Mouse (Mus musculus): ENCODE measurements around the gene Tjp1. TPM values are rescaled to one million over a fixed set of nuclear protein-coding genes. Genes with fewer than 3 reads are reported as not detected.

Gene Tjp1
- polyA plus RNA-seq, 1 experiment from 2014 or later, result 3.1 TPM

DNA sequence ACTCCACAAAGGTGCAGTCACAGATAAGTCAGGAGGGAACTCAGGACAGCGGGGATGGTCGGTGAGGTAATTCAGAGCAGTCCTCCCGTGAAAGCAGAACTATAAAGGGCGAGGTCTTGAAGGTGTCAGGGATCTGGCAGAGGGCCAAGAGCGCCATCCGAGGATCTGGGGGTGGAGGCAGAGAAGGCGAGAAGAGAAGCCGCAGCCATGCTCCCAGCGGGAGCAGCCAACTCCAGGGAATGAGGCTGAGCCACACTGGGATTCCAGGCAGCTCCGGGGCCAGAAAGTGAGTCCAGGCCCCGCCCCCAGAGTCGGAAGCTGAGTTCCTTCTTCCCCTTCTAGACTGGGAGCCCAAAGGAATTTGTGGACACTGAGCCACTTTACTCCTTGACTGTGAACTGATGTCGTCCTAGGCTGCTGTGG, 41.3 kb downstream of the Tjp1 start:
- H3K27ac ChIP-seq (replicated peaks), result no peak overlapping the region
- H3K27me3 ChIP-seq, result no peaks in the 10 kb centered on the region
- WGBS (ENCODE audit: insufficient replicate concordance), result 7% methylated on average over 13 of the region's 13 CpGs
- H3K36me3 ChIP-seq (replicated peaks), result no peaks in the 10 kb centered on the region
- H3K9me3 ChIP-seq (replicated peaks), result no peaks in the 10 kb centered on the region
- ATAC-seq (ENCODE audit: insufficient read depth), result no peak
- 0 out of 2 replicates have a peak, but pooled peaks cover 2% of the 10 kb centered on the region for H3K4me1 ChIP-seq (replicated peaks)
- peak overlapping the region; percentile 44 for H3K4me2 ChIP-seq
- H3K9ac ChIP-seq, result no peak overlapping the region
- H3K4me3 ChIP-seq (replicated peaks), result no peak overlapping the region

DNA sequence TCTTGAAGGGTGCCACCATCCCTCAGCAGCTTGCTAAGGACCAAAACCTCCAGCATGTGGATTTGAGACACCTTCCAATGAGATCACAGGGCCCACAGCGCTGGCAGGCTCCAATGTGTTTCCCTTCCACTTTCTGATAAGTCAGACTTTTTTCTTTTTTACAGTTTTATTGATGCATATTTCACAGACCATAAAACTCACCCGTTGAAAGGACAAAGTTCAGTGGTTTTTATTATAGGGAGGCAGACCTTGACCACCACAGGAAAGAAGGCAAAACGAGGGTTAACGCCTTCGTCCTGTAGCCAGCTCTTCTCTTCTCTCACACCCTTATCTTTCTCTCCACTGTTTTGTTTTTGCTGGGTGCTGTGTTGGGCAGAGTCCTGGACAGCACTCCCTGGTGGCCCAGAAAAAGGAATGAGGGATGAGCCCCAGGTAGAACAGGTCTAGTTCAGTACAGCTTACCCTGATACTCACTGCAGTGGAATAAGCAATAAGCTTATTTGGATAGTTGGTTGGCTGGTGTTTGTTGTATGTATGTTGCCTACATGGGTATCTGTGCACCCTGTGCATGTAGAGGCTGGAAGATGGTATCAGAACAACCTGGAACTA, 43.3 kb downstream of the Tjp1 start:
- 12% methylated on average over 5 of the region's 5 CpGs for WGBS (ENCODE audit: insufficient replicate concordance)
- H3K27ac ChIP-seq (replicated peaks), result no peak overlapping the region
- no peaks in the 10 kb centered on the region for H3K36me3 ChIP-seq (replicated peaks)
- no peaks in the 10 kb centered on the region for H3K9me3 ChIP-seq (replicated peaks)
- H3K9ac ChIP-seq, result no peak overlapping the region
- H3K4me2 ChIP-seq, result no peak overlapping the region
- 0 out of 2 replicates have a peak, but pooled peaks cover 2% of the 10 kb centered on the region for H3K4me1 ChIP-seq (replicated peaks)
- no peak for ATAC-seq (ENCODE audit: insufficient read depth)
- no peaks in the 10 kb centered on the region for H3K27me3 ChIP-seq
- no peak overlapping the region for H3K4me3 ChIP-seq (replicated peaks)

DNA sequence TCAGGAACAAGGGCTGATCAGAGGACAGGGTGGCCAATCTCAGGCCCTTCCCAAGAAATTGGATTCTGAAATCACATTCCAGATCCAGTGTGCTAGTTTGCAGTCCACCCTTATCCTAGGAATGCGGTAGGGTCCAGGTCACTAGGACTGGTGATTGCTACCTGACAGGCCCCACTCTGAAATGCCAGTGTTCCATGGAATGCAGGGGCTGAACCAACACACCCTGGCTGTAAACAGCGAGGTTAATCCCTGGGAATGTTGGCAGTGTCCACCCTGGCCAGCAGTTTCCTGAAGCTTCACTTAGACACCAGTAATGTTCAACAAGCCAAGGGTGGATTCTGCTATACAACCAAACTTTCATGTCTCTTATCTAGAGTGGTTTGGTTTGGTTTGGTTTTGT, 45.4 kb downstream of the Tjp1 start:
- no peak overlapping the region for H3K4me3 ChIP-seq (replicated peaks)
- no peak for ATAC-seq (ENCODE audit: insufficient read depth)
- H3K4me2 ChIP-seq, result no peak overlapping the region
- 0 out of 2 replicates have a peak, but pooled peaks cover 2% of the 10 kb centered on the region for H3K4me1 ChIP-seq (replicated peaks)
- no peaks in the 10 kb centered on the region for H3K36me3 ChIP-seq (replicated peaks)
- H3K27ac ChIP-seq (replicated peaks), result no peak overlapping the region
- no peaks in the 10 kb centered on the region for H3K9me3 ChIP-seq (replicated peaks)
- no peaks in the 10 kb centered on the region for H3K27me3 ChIP-seq
- 41% methylated on average over 2 of the region's 2 CpGs for WGBS (ENCODE audit: insufficient replicate concordance)
- H3K9ac ChIP-seq, result no peak overlapping the region

DNA sequence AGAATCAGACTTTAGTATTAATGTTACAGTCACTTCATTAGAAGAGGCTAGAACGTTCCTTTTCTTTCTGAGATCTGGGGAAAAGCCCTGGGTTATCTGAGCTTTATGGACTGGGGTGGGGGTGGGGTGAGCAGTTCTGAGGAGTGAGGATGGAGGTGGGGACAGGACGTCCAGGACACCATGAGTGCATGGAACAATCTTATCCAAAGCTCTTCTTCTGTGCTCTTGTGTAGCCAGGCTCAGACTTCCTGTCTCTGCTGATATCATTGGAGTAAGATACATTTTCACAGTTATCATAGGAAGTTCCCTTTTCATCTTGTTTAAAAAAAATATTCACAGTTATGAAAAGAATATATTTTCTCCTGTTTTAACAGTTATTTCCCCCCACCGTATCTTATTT, 55.5 kb downstream of the Tjp1 start:
- Histone ChIP-seq H3K4me1 (replicated peaks) (peaks cover 13% of the 10 kb centered on the region), H3K9ac (no peak overlapping the region), H3K27ac (replicated peaks) (no peak overlapping the region), H3K36me3 (replicated peaks) (no peaks in the 10 kb centered on the region), H3K27me3 (no peaks in the 10 kb centered on the region), H3K9me3 (replicated peaks) (no peaks in the 10 kb centered on the region), H3K4me3 (replicated peaks) (no peak overlapping the region), H3K4me2 (no peak overlapping the region)
- no peak for ATAC-seq (ENCODE audit: insufficient read depth)
- WGBS (ENCODE audit: insufficient replicate concordance), result 49% methylated on average over 3 of the region's 3 CpGs

DNA sequence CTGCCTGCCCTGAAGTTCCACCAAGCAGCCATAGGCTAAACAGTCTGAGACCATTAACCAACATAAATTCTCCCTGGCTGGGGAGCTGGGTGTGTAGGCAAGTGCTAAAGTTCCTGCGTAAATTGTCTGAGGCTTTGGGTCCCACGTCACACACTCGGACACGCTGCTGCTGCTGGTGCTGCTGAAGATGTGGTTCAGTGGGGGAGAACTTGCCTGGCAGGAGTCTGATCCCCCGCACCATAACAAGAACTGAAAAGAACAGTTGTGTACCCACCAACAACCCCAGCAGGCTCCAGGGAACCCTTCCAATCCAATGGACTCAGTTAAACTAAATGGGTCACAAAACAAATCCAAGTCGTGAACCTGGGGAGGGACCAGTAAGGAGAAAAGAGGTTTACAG, 56.2 kb downstream of the Tjp1 start:
- 68% methylated on average over 6 of the region's 6 CpGs for WGBS (ENCODE audit: insufficient replicate concordance)
- Histone ChIP-seq H3K36me3 (replicated peaks) (no peaks in the 10 kb centered on the region), H3K4me3 (replicated peaks) (no peak overlapping the region), H3K27me3 (no peaks in the 10 kb centered on the region), H3K4me1 (replicated peaks) (peaks cover 13% of the 10 kb centered on the region), H3K4me2 (no peak overlapping the region), H3K9me3 (replicated peaks) (no peaks in the 10 kb centered on the region), H3K9ac (no peak overlapping the region), H3K27ac (replicated peaks) (no peak overlapping the region)
- no peak for ATAC-seq (ENCODE audit: insufficient read depth)

DNA sequence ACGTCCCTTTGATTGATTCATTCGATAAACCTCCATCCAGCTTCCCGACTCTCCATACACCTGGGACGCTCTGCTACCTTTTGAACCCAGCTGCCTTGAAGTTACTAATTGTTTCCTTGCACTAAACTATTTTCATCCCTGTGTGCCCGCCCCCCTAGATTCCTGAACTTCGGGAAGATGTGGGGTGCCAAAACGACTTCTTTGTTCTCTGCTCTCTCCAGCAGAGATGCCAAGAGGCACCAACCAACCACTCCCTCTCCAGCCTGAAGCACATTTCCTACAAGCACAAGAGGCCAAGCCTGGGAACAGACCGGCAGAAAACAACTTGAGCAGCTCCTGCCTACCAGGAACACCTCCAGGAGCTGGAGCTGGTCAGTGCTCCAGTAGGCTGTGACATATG, 57.4 kb downstream of the Tjp1 start:
- 22% methylated on average over 8 of the region's 8 CpGs for WGBS (ENCODE audit: insufficient replicate concordance)
- no peak overlapping the region for H3K4me3 ChIP-seq (replicated peaks)
- H3K27me3 ChIP-seq, result no peaks in the 10 kb centered on the region

DNA sequence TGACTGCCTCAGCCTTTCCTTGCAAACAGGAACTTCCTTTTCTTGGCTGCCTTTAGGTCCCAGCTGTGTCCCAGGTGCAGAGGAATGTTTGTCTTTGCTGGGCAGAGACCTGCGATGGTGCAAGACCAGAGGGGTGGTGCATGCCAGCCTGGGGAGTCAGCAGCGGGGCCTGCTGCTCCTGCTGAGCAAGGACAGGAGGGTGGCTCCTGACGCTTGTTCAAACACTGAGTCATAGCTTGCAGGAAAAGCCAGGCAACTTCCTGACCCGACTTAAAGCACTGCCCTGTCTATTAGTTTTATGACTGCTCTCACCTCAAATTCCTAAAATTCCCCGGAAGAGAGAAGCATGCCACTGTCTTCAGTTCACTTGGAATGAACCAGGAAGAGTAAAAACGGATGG, 57.9 kb downstream of the Tjp1 start:
- H3K4me1 ChIP-seq (replicated peaks), result peaks cover 17% of the 10 kb centered on the region
- H3K27ac ChIP-seq (replicated peaks), result no peak overlapping the region
- peak; percentile 62 for ATAC-seq (ENCODE audit: insufficient read depth)
- 4% methylated on average over 6 of the region's 6 CpGs for WGBS (ENCODE audit: insufficient replicate concordance)
- H3K4me3 ChIP-seq (replicated peaks), result no peak overlapping the region
- H3K9ac ChIP-seq, result no peak overlapping the region
- H3K36me3 ChIP-seq (replicated peaks), result no peaks in the 10 kb centered on the region
- no peaks in the 10 kb centered on the region for H3K27me3 ChIP-seq
- no peaks in the 10 kb centered on the region for H3K9me3 ChIP-seq (replicated peaks)
- H3K4me2 ChIP-seq, result no peak overlapping the region

More for the DNA sequence above, 57.4 kb downstream of the Tjp1 start:
- H3K4me2 ChIP-seq, result no peak overlapping the region
- no peak overlapping the region for H3K9ac ChIP-seq
- no peaks in the 10 kb centered on the region for H3K9me3 ChIP-seq (replicated peaks)
- H3K36me3 ChIP-seq (replicated peaks), result no peaks in the 10 kb centered on the region
- H3K4me1 ChIP-seq (replicated peaks), result peaks cover 17% of the 10 kb centered on the region
- no peak overlapping the region for H3K27ac ChIP-seq (replicated peaks)
- no peak for ATAC-seq (ENCODE audit: insufficient read depth)

DNA sequence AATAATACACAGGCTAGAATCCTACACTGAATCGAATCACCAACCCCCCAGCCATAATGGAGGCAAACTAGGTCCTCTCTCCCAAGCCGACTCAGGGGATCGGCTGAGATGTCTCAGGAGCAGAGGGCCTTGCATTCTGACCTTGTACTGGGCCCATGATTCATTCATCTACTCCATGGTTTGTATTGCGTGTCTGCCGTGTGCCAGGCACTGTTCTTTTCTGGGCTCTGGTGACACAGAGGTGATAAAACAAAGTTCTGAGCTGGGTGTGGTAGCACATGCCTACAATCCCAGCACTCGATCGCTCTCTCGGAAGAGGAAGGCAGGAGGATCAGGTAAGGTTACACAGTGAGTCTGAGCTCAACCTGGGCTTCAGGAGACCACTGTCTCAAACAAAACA, 59.4 kb downstream of the Tjp1 start:
- no peaks in the 10 kb centered on the region for H3K36me3 ChIP-seq (replicated peaks)
- H3K4me3 ChIP-seq (replicated peaks), result no peak overlapping the region
- no peak overlapping the region for H3K9ac ChIP-seq
- 70% methylated on average over 8 of the region's 8 CpGs for WGBS (ENCODE audit: insufficient replicate concordance)
- H3K4me1 ChIP-seq (replicated peaks), result peaks cover 17% of the 10 kb centered on the region
- no peak overlapping the region for H3K27ac ChIP-seq (replicated peaks)
- no peak for ATAC-seq (ENCODE audit: insufficient read depth)
- H3K4me2 ChIP-seq, result no peak overlapping the region
- H3K9me3 ChIP-seq (replicated peaks), result no peaks in the 10 kb centered on the region
- no peaks in the 10 kb centered on the region for H3K27me3 ChIP-seq

DNA sequence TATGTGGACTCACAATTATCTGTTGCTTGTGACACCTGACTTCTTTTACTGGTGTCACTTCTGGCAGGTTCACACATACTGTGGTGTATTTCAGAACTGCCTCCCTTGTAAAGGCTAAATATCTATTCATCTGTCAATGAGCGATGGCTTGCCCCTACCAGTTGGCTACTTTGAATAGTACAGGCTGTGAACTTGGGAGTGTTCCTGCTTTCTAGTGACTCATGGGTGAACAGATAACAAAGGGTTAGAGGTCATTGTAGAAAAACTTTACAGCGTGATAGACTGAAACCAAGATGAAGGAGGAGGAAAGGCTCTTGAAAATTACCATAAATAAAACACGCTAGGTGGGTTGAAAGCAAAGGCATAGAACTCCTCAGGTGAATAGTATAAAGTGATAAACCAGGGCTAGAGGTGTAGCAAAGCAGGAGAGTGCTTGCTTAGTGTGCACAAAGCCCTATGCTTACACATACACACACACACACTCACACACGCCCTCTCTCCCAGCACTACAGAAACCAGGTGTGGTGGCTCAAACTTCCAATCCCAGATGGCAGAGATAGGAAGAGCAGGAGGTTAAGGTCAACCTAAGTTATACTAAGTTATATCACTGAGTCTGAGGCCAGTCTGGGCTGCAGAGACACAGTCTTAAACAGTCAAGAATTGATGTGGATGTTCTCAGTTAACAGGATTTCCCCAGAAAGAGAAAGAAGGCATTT, 60.1 kb downstream of the Tjp1 start:
- Histone ChIP-seq H3K36me3 (replicated peaks) (no peaks in the 10 kb centered on the region), H3K27ac (replicated peaks) (no peak overlapping the region), H3K4me1 (replicated peaks) (peaks cover 17% of the 10 kb centered on the region), H3K9me3 (replicated peaks) (no peaks in the 10 kb centered on the region), H3K9ac (no peak overlapping the region), H3K4me2 (no peak overlapping the region), H3K4me3 (replicated peaks) (no peak overlapping the region), H3K27me3 (no peaks in the 10 kb centered on the region)
- ATAC-seq (ENCODE audit: insufficient read depth), result no peak
- 47% methylated on average over 4 of the region's 4 CpGs for WGBS (ENCODE audit: insufficient replicate concordance)

DNA sequence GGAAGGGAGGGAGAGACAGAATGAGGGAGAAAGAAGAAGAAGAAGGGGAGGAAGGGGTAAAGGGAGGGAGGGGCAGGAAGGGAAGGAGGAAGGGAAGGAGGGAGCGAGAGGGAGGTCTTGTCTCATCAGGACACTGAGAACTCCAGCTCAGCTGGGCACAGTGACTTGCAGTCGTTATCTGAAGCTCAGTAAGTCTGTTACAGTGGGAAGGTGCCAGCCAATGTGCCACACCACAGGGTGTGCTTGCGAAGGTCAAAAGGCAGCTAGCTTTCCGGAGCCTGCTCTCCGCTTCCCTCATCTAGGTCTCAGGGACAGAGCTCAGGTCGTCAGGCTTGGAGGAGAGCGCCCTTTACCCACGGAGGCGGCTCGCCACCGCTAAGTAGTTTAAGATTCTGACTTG, 61.4 kb downstream of the Tjp1 start:
- Histone ChIP-seq H3K27ac (replicated peaks) (no peak overlapping the region), H3K4me1 (replicated peaks) (peaks cover 17% of the 10 kb centered on the region), H3K9me3 (replicated peaks) (no peaks in the 10 kb centered on the region), H3K4me3 (replicated peaks) (no peak overlapping the region), H3K27me3 (no peaks in the 10 kb centered on the region), H3K9ac (no peak overlapping the region), H3K4me2 (no peak overlapping the region), H3K36me3 (replicated peaks) (no peaks in the 10 kb centered on the region)
- WGBS (ENCODE audit: insufficient replicate concordance), result 32% methylated on average over 11 of the region's 11 CpGs
- ATAC-seq (ENCODE audit: insufficient read depth), result no peak

DNA sequence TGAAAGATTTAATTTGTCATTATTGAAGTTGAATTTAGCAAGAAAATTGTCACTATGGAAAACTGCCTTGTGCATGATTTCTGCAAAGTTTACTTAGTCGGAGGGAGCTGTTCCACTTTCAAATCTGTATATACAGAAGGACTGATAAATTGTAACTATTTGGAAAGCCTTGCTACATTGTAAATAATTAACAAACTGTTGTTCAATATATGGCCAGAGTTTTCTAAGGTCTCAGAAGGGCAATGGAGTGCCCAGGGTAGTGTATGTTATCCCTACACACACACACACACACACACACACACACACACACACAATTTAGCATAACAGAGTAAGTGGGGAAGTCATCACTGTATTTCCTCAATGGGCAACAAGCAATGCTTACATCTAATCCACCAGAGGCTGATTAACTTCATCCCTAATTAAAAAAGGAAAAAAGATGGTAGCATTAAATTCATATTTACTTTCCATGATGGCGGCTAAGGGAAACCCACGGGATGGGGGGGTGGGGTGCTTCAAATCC, 63.0 kb downstream of the Tjp1 start:
- H3K9ac ChIP-seq, result no peak overlapping the region
- H3K4me2 ChIP-seq, result no peak overlapping the region
- H3K9me3 ChIP-seq (replicated peaks), result no peaks in the 10 kb centered on the region
- no peaks in the 10 kb centered on the region for H3K27me3 ChIP-seq
- no peak overlapping the region for H3K27ac ChIP-seq (replicated peaks)
- no peaks in the 10 kb centered on the region for H3K36me3 ChIP-seq (replicated peaks)
- 65% methylated on average over 3 of the region's 3 CpGs for WGBS (ENCODE audit: insufficient replicate concordance)
- ATAC-seq (ENCODE audit: insufficient read depth), result peak; percentile 43; the same call in 1 of the 2 replicates
- peaks cover 17% of the 10 kb centered on the region for H3K4me1 ChIP-seq (replicated peaks)
- no peak overlapping the region for H3K4me3 ChIP-seq (replicated peaks)

All from liver, embryonic 15.5 days (tissue).